ENCODE assay signal across 17 mouse cellular contexts in the genomic region with DNA sequence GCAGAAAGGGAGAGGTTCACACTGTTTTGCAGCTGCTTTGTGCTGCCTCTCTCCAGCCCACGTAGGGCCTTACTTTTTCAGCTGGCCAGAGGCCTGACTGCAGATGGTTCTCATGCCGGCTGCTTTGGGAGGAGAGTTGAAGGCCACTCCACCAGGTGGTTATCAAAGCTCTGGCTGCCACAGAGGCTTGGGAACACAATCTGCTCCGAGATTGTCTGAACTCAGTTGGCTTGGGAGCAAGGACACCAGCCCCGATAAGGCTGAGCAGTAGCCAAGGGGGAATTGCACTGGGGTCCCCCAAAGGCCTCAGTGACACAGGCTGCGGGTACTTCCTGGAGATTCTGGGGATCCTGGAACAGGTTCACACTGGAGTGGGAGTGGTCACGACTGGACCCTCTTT. TPM values are rescaled to one million over a fixed set of nuclear protein-coding genes. Genes with fewer than 3 reads are reported as not detected.
DNase-seq lines count a peak whose midpoint lies in the region.
"Had no signal": no experiment of that assay in that cellular context is flagged by ENCODE, and none has a peak within 500 bp of the region (broad histone marks: within the 10 kb centered on the region; RNA-seq: fewer than 3 reads in every experiment).

No protein-coding gene starts in this region.

- DNase-seq in adrenal gland, adult (ENCODE audit: inconsistent age in 2 of 2, low spot score in 1 of 2) = peak; percentile 62 to 80
- DNase-seq in adrenal gland, postnatal 25 days = no peak
- peak; percentile 17 to 47 for DNase-seq in adrenal gland, postnatal 36 days
- DNase-seq in adrenal gland, postnatal 10 days = no peak
- peak; percentile 58 for DNase-seq in ovary, postnatal 36 days (ENCODE audit: low spot score)
- DNase-seq in ovary, postnatal 14 days (ENCODE audit: low spot score) = no peak
- no peak for DNase-seq in cerebellum, adult 9-11 months
- DNase-seq: adrenal gland, adult 2 months; cerebellum, adult 11 months; cerebellum, adult 2 months; cerebellum, postnatal 10 days; cerebellum, postnatal 36 days; embryo, embryonic 11 days; gastrocnemius, postnatal 25 days; heart, adult 18-20 months; heart, postnatal 10 days; heart, postnatal 36 days had no signal

RNA-seq across cellular contexts. Expression of a gene that starts 40.7 kb away (rescaled TPM):
- 56.5 and 68.2 TPM in 2 replicates for total RNA-seq in adrenal gland, postnatal 25 days (2021)
- total RNA-seq in adrenal gland, postnatal 36 days (2021) = 10 to 100 TPM; 57.8 to 72.0 TPM
- 10 to 100 TPM; 55.1 to 59.4 TPM for total RNA-seq in adrenal gland, postnatal 10 days (2021)

Comparison
In these comparisons a context has a peak if more than half of its experiments do, and no peak if none do; other contexts are left out.
1. DNase-seq: peak in adrenal gland, adult (2 of 2), adrenal gland, postnatal 36 days (2 of 2) and ovary, postnatal 36 days (single experiment); none in adrenal gland, postnatal 25 days (single experiment), adrenal gland, postnatal 10 days (single experiment), ovary, postnatal 14 days (single experiment) and cerebellum, adult 9-11 months (single experiment).